Comparison of ENCODE assay signal across 8 mouse cellular contexts in genomic region chr2:35291856-35292255, GRCm38 (mm10). TPM values are rescaled to one million over a fixed set of nuclear protein-coding genes. Genes with fewer than 3 reads are reported as not detected.
DNase-seq lines count a peak whose midpoint lies in the region; ATAC-seq lines count a peak whose summit lies in the region.

No protein-coding gene starts in this region.

- no peak for ATAC-seq in midbrain, embryonic 14.5 days (ENCODE audit: low FRiP score, low TSS enrichment)
- ATAC-seq in midbrain, embryonic 16.5 days, result no peak

- no peak overlapping the region for H3K4me2 ChIP-seq in midbrain, embryonic 14.5 days (ENCODE audit: low read length)
- H3K4me2 ChIP-seq in midbrain, embryonic 16.5 days (ENCODE audit: low read length), result no peak overlapping the region

- no peak overlapping the region for H3K27ac ChIP-seq in midbrain, embryonic 14.5 days (replicated peaks; ENCODE audit: low read depth, low read length)
- no peak overlapping the region for H3K27ac ChIP-seq in midbrain, embryonic 16.5 days (ENCODE audit: low read length)

- no peaks in the 10 kb centered on the region for H3K4me1 ChIP-seq in midbrain, embryonic 14.5 days (ENCODE audit: control insufficient read depth, insufficient read depth, low read length)
- no peaks in the 10 kb centered on the region for H3K4me1 ChIP-seq in midbrain, embryonic 16.5 days (ENCODE audit: control insufficient read depth, insufficient read depth, low read length)

- no peaks in the 10 kb centered on the region for H3K9me3 ChIP-seq in midbrain, embryonic 14.5 days (ENCODE audit: control insufficient read depth, low read length)
- no peaks in the 10 kb centered on the region for H3K9me3 ChIP-seq in midbrain, embryonic 16.5 days (replicated peaks; ENCODE audit: control insufficient read depth, low read length, poor library complexity, severe bottlenecking)

- no peak overlapping the region for H3K9ac ChIP-seq in midbrain, embryonic 14.5 days (replicated peaks; ENCODE audit: low read length)
- H3K9ac ChIP-seq in midbrain, embryonic 16.5 days (ENCODE audit: low read depth, low read length), result no peak overlapping the region

- no peaks in the 10 kb centered on the region for H3K36me3 ChIP-seq in midbrain, embryonic 14.5 days (ENCODE audit: control insufficient read depth, insufficient read depth, low read length)
- no peaks in the 10 kb centered on the region for H3K36me3 ChIP-seq in midbrain, embryonic 16.5 days (ENCODE audit: control insufficient read depth, insufficient read depth, low read length)

- no peaks in the 10 kb centered on the region for H3K27me3 ChIP-seq in midbrain, embryonic 14.5 days (ENCODE audit: control insufficient read depth, insufficient read depth, low read length)
- H3K27me3 ChIP-seq in midbrain, embryonic 16.5 days (ENCODE audit: control insufficient read depth, insufficient read depth, low read depth, low read length), result no peaks in the 10 kb centered on the region

- H3K4me3 ChIP-seq in midbrain, embryonic 14.5 days (replicated peaks; ENCODE audit: low read depth, low read length), result no peak overlapping the region
- H3K4me3 ChIP-seq in midbrain, embryonic 16.5 days (ENCODE audit: low read depth, low read length), result no peak overlapping the region

- WGBS in midbrain, embryonic 14.5 days, result 27% methylated on average over 3 of the region's 3 CpGs
- WGBS in midbrain, embryonic 16.5 days, result 14% methylated on average over 3 of the region's 3 CpGs

- DNase-seq in gastrocnemius, postnatal 10 days, result peak; percentile 60
- no peak for DNase-seq in gastrocnemius, adult 8-10 months (ENCODE audit: low spot score in 2 of 2)
- peak; percentile 68 for DNase-seq in midbrain, embryonic 14.5 days
- DNase-seq in cerebellum, adult 11-12 months, result peak; percentile 27
- peak; percentile 75 for DNase-seq in kidney, postnatal 10 days
- DNase-seq in retina, embryonic 14.5 days (ENCODE audit: low spot score), result peak; percentile 76
- DNase-seq in ovary, postnatal 10 days (ENCODE audit: low spot score), result no peak

RNA-seq across cellular contexts. Expression of gene Gsn, which starts 35.7 kb away (rescaled TPM):
- total RNA-seq in gastrocnemius, postnatal 10 days (2021), result 100 to 1,000 TPM; 209 to 218 TPM
- 100 to 1,000 TPM; 276 to 604 (median 428) TPM for total RNA-seq in gastrocnemius, adult 8-10 months (2022)
- 8.8 and 18.9 TPM in 2 replicates for polyA plus RNA-seq in midbrain, embryonic 14.5 days (2014; fragmentation: Nextera tagmentation; extraction: Ambion mirVana)
- polyA plus RNA-seq in midbrain, embryonic 16.5 days (2015; fragmentation: Nextera tagmentation; extraction: Ambion mirVana), result 18.0 and 20.5 TPM in 2 replicates

RNA-seq across cellular contexts. Expression of gene Stom, which starts 44.9 kb away (rescaled TPM):
- total RNA-seq in gastrocnemius, postnatal 10 days (2021), result 10 to 100 TPM; 24.3 to 30.7 TPM
- total RNA-seq in gastrocnemius, adult 8-10 months (2022), result 10 to 100 TPM; 25.3 to 27.8 (median 26.6) TPM
- 7.2 and 11.2 TPM in 2 replicates for polyA plus RNA-seq in midbrain, embryonic 14.5 days (2014; fragmentation: Nextera tagmentation; extraction: Ambion mirVana)
- 14.5 and 17.6 TPM in 2 replicates for polyA plus RNA-seq in midbrain, embryonic 16.5 days (2015; fragmentation: Nextera tagmentation; extraction: Ambion mirVana)

Comparison
In these comparisons a context has a peak if more than half of its experiments do, and no peak if none do; other contexts are left out.
1. DNase-seq: peak in gastrocnemius, postnatal 10 days (single experiment), midbrain, embryonic 14.5 days (single experiment), cerebellum, adult 11-12 months (single experiment), kidney, postnatal 10 days (single experiment) and retina, embryonic 14.5 days (single experiment); none in gastrocnemius, adult 8-10 months (0 of 2) and ovary, postnatal 10 days (single experiment).